Mouse (Mus musculus) splenic B cell, adult 2 months (primary cell): ENCODE measurements at regions not wholly inside any gene's neighbourhood (a gene's known extent, or its start where the extent isn't known, plus 50 kb on each side); places are given as distances from the start of the nearest gene placed in this dataset.

Experiments used
- DNase-seq: peaks from one replicate; pipeline ENCODE4 v3.0.0-alpha.2; 2011; ENCODE audit warnings: low read depth, low spot score
- H3K27me3 ChIP-seq: 2 replicates; pipeline ENCODE4 v1.6.1; 2012; ENCODE audit warnings: mild to moderate bottlenecking, low read length, moderate library complexity, mixed read lengths; ENCODE audit not compliant: control insufficient read depth, poor library complexity, insufficient read depth, severe bottlenecking
- H3K36me3 ChIP-seq: 2 replicates; pipeline ENCODE4 v1.6.1; 2012; ENCODE audit warnings: mild to moderate bottlenecking, low read length, moderate library complexity, mixed read lengths; ENCODE audit not compliant: control insufficient read depth, poor library complexity, insufficient read depth, severe bottlenecking

DNA sequence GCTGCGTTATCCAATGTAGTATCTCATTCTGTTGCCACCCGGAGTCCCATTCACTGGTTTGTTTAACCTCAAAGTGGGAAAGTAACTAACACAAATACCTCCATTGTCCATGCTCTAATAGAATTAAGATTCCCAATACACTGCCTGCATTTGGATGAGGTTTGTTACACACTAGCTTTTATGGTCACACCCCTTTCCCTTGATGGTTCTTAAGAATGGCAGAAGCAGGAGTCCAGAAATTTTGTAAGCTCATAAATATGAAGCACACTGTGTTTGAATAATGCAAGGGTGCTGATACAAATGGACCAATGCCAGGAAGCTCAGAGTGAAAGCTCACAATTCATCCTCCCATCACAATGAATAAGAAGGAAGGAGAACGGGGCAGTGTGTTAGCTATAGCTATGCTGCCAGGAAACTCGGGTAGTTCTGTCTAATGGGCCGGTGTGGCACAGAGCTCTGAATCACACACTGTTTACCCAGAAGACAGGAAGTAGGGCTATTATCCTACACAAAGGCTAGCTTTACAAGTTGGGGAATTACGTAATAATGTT lies 227.0 kb downstream of the Tmem161b start:
- Histone ChIP-seq H3K36me3 (no peaks in the 10 kb centered on the region), H3K27me3 (no peaks in the 10 kb centered on the region)
- no peak for DNase-seq
